Mouse (Mus musculus) thymus, adult 18-20 months (tissue): ENCODE measurements around the gene Gm15446.
A peak's percentile ranks its signal among the peaks of the same experiment; 100 is the strongest.
"Not testable (repeated sequence)": the region's sequence is repeated elsewhere in the genome, so short reads cannot be mapped to it uniquely, and the experiment has no call there.

Experiments
- DNase-seq, 2 experiments: peaks; one replicate each; pipeline ENCODE4 v3.0.0; 2022; ENCODE audit warnings: mixed read lengths in 2 of 2

Gene Gm15446

GRCm38 (mm10) chr5:109923261-109924071, at the start of gene Gm15446:
Gene Gm15446, plus strand, starts transcription at chr5:109923400.
- peak; percentile 77 to 83 for DNase-seq

GRCm38 (mm10) chr5:109924129-109924528, 929 bp downstream of the Gm15446 start:
- DNase-seq = not testable (repeated sequence)

- DNase-seq = no peak
Observed at GRCm38 (mm10) chr5:109924936-109925335, 1.7 kb downstream of the Gm15446 start.

GRCm38 (mm10) chr5:109950281-109950680, 27.1 kb downstream of the Gm15446 start:
- DNase-seq = no peak

GRCm38 (mm10) chr5:109980743-109981142, 57.5 kb downstream of the Gm15446 start:
- DNase-seq = not testable (repeated sequence)
